Mouse (Mus musculus): Measurements from ENCODE around the gene Plb1. TPM values are rescaled to one million over a fixed set of nuclear protein-coding genes. Genes with fewer than 3 reads are reported as not detected.

Gene Plb1
- polyA plus RNA-seq, 1 experiment from 2014 or later, result 0.13 TPM

- Histone ChIP-seq H3K27ac (replicated peaks) (no peak overlapping the region), H3K4me3 (replicated peaks) (no peak overlapping the region), H3K4me1 (replicated peaks) (peaks cover 5% of the 10 kb centered on the region; the same call in 1 of the 2 replicates), H3K27me3 (no peaks in the 10 kb centered on the region), H3K9ac (no peak overlapping the region), H3K4me2 (no peak overlapping the region), H3K36me3 (replicated peaks) (no peaks in the 10 kb centered on the region), H3K9me3 (replicated peaks) (no peaks in the 10 kb centered on the region)
- no peak for ATAC-seq (ENCODE audit: insufficient read depth)
- WGBS (ENCODE audit: insufficient replicate concordance), result 54% methylated on average over 2 of the region's 2 CpGs
Observed at GRCm38 (mm10) chr5:32413569-32413968, 181.1 kb downstream of the Plb1 start.

- no peak overlapping the region for H3K27ac ChIP-seq (replicated peaks)
Observed at GRCm38 (mm10) chr5:32414461-32414985, 182.0 kb downstream of the Plb1 start.

GRCm38 (mm10) chr5:32415554-32415953, 183.0 kb downstream of the Plb1 start:
- WGBS (ENCODE audit: insufficient replicate concordance), result 61% methylated on average over 6 of the region's 6 CpGs
- Histone ChIP-seq H3K27ac (replicated peaks) (no peak overlapping the region), H3K4me2 (no peak overlapping the region), H3K27me3 (no peaks in the 10 kb centered on the region), H3K9ac (no peak overlapping the region), H3K4me1 (replicated peaks) (peaks cover 5% of the 10 kb centered on the region; the same call in 1 of the 2 replicates), H3K9me3 (replicated peaks) (no peaks in the 10 kb centered on the region), H3K36me3 (replicated peaks) (no peaks in the 10 kb centered on the region), H3K4me3 (replicated peaks) (no peak overlapping the region)
- no peak for ATAC-seq (ENCODE audit: insufficient read depth)

More at GRCm38 (mm10) chr5:32414461-32414985, 182.0 kb downstream of the Plb1 start:
- WGBS (ENCODE audit: insufficient replicate concordance), result 58% methylated on average over 5 of the region's 5 CpGs
- ATAC-seq (ENCODE audit: insufficient read depth), result no peak
- Histone ChIP-seq H3K4me3 (replicated peaks) (no peak overlapping the region), H3K4me1 (replicated peaks) (peaks cover 5% of the 10 kb centered on the region; the same call in 1 of the 2 replicates), H3K4me2 (no peak overlapping the region), H3K9me3 (replicated peaks) (no peaks in the 10 kb centered on the region), H3K27me3 (no peaks in the 10 kb centered on the region), H3K9ac (no peak overlapping the region), H3K36me3 (replicated peaks) (no peaks in the 10 kb centered on the region)

Other genes with a start within 250 kb of the Plb1 start
- gene Fosl2, start 96.9 kb upstream of the Plb1 start, polyA plus RNA-seq (2015; fragmentation: Nextera tagmentation; extraction: Ambion mirVana), result 0.58 and 0.62 TPM in 2 replicates
- 103 and 111 TPM in 2 replicates for gene Ppp1cb, start 226.1 kb downstream of the Plb1 start, polyA plus RNA-seq (2015; fragmentation: Nextera tagmentation; extraction: Ambion mirVana)

Data from liver, embryonic 15.5 days (tissue).